Mouse (Mus musculus): ENCODE data around the gene Sh3pxd2a. TPM values are rescaled to one million over a fixed set of nuclear protein-coding genes. Genes with fewer than 3 reads are reported as not detected.

Sh3pxd2a gene
- 1 to 10 TPM; 1.4 to 2.3 TPM for total RNA-seq (2023)

GRCm38 (mm10) chr19:47464304-47465241 lies at the start of gene Sh3pxd2a:
Sh3pxd2a (minus strand) TSS chr19:47464401.

Other genes with a start within 250 kb of the Sh3pxd2a start
- 10 to 100 TPM; 22.1 to 23.6 TPM for gene Stn1, start 73.1 kb upstream of the Sh3pxd2a start, total RNA-seq (2023)
- gene Slk, start 115.3 kb upstream of the Sh3pxd2a start, total RNA-seq (2023) = 100 to 1,000 TPM; 102 to 108 TPM
- gene Col17a1, start 227.7 kb upstream of the Sh3pxd2a start, total RNA-seq (2023) = not detected

Measured in neutrophil, adult 59 days (primary cell).